Mouse (Mus musculus): ENCODE measurements around the gene Tmem202. TPM values are rescaled to one million over a fixed set of nuclear protein-coding genes. Genes with fewer than 3 reads are reported as not detected.

The Tmem202 gene
- 0.75 TPM for polyA plus RNA-seq (2017; shearing (Covaris generic))

DNA sequence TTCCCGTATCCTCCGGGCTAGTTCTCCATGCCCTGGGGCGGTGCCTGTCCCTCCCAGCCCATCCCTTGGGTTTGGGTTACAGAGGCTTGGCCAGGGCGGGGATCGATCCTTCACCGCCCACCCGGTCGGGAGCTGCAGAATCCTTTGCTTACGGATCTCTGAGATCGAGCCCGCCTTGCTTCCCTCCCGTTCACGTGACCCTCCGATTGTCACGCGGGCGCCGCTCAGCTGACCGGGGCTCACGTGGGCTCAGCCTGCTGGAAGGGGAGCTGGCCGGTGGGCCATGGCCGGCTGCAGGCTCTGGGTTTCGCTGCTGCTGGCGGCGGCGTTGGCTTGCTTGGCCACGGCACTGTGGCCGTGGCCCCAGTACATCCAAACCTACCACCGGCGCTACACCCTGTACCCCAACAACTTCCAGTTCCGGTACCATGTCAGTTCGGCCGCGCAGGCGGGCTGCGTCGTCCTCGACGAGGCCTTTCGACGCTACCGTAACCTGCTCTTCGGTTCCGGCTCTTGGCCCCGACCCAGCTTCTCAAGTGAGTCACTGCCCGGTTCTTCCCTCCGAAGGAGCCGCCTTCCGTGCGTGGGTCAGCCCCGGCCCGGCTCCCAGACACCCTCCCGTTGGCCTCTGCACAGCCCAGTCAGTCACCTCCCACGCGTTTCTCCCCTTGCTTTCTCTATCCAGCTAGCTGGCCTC is at the start of gene Tmem202, which contains the start of gene Hexa:
Tmem202 (minus strand) TSS at position 407 of the 697 bp plus-strand sequence.
Hexa (plus strand) TSS at position 100 of the 697 bp plus-strand sequence.

DNA sequence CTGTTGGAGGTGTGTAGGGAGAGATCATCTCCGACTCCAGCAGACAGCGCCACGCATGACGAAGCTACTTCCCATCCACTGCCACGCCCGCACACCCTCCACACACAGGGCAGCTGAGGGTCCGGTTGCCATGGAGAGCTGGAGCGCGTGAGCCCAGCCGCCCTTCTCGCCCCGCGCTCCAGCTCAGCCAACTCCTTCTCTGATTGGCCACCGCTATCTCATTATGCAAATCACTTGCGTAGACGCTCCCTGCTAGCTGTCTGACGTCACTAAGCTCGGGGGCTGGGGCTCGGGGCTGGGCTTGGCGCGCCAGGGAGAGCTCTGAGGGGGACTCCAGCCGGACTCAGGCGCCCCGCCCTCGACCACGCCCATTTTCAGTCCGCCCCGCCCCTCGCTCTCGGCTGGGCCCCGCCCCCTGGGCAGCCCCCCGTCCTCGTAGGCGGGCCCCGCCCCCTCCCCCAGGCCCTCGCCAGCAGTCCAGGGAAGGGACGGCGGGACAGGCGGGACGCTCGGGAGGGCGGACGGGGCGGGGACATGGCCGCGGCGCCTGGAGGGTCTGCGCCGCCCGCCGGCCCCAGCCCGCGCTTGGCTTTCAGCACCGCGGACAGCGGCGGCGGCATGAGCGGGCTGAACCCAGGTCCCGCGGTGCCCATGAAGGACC is 38.3 kb upstream of the Tmem202 start, which contains the start of gene Celf6:
Celf6 (plus strand) TSS at position 74 of the 661 bp plus-strand sequence.

DNA sequence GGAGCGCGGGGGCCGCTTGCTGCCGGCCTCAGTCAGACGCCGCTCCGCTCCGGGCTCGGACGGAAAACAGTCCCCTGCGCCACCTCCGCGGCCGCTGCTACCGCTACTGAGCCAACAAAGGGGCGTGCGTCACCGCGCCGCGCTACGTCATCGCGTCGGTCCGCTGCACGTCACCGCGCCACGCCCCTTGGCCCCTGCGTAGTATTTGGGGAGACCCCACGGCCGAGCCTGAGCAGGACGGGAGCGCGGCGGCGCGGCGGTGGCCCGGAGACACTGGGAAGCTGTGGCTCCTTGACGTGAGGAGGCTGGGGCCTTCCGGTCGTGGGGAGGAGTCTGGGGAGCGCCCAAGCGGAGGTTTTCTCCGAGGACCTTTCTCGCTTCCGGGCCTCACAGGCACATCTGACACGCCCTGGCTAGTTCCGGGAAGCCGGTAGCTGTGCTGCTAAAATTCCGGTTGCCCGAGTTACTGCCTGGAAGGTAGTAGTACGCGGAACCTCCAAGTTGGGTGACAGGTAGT is 53.0 kb downstream of the Tmem202 start, which contains the start of gene Arih1:
Arih1 (minus strand) TSS at position 70 of the 517 bp plus-strand sequence.

Other genes with a start within 250 kb of the Tmem202 start
- 8.3 TPM for gene Adpgk, start 248.3 kb downstream of the Tmem202 start, polyA plus RNA-seq (2017; shearing (Covaris generic))
- 18.1 TPM for gene Bbs4, start 186.3 kb downstream of the Tmem202 start, polyA plus RNA-seq (2017; shearing (Covaris generic))
- 15.8 TPM for gene Arih1, start 53.2 kb downstream of the Tmem202 start, polyA plus RNA-seq (2017; shearing (Covaris generic))
- 71.1 TPM for gene Hexa, start 307 bp downstream of the Tmem202 start, polyA plus RNA-seq (2017; shearing (Covaris generic))
- not detected for gene Celf6, start 38.1 kb upstream of the Tmem202 start, polyA plus RNA-seq (2017; shearing (Covaris generic))
- 40.7 TPM for gene Parp6, start 77.4 kb upstream of the Tmem202 start, polyA plus RNA-seq (2017; shearing (Covaris generic))
- gene Pkm, start 116.5 kb upstream of the Tmem202 start, polyA plus RNA-seq (2017; shearing (Covaris generic)) = 1,063 TPM
- not detected for gene Gramd2, start 140.3 kb upstream of the Tmem202 start, polyA plus RNA-seq (2017; shearing (Covaris generic))
- 8.5 TPM for gene Senp8, start 210.9 kb upstream of the Tmem202 start, polyA plus RNA-seq (2017; shearing (Covaris generic))
- gene Myo9a, start 211.0 kb upstream of the Tmem202 start, polyA plus RNA-seq (2017; shearing (Covaris generic)) = 30.4 TPM